Mouse (Mus musculus): ENCODE data around the gene Clstn1.

GRCm38 (mm10) chr4:149562905-149563347 lies 23.3 kb upstream of the Clstn1 start:
- TF ChIP-seq CTCF (IDR thresholded peaks at IDR 0.05; ENCODE audit: insufficient read depth, low read length) (no peak), POLR2A (IDR thresholded peaks at IDR 0.05; ENCODE audit: borderline replicate concordance, extremely low read depth, low read depth, low read length) (no peak)

All from lung, adult 2 months (tissue).